Mouse (Mus musculus): ENCODE results near the gene Tnfaip3. TPM values are rescaled to one million over a fixed set of nuclear protein-coding genes. Genes with fewer than 3 reads are reported as not detected.

The Tnfaip3 gene
- polyA plus RNA-seq, 1 experiment from 2014 or later, result 3.3 TPM

- Histone ChIP-seq H3K9ac (no peak overlapping the region), H3K27me3 (no peaks in the 10 kb centered on the region), H3K9me3 (no peaks in the 10 kb centered on the region), H3K4me1 (no peaks in the 10 kb centered on the region), H3K27ac (no peak overlapping the region), H3K4me3 (no peak overlapping the region), H3K36me3 (no peaks in the 10 kb centered on the region), H3K4me2 (replicated peaks) (no peak overlapping the region)
- no peak for ATAC-seq (ENCODE audit: insufficient number of reproducible peaks, insufficient read depth, low FRiP score, low TSS enrichment)
- 89% methylated on average over 2 of the region's 2 CpGs for WGBS
These were observed 24.7 kb upstream of the Tnfaip3 start for GRCm38 (mm10) chr10:19040147-19040546.

GRCm38 (mm10) chr10:19034764-19035163 lies 19.3 kb upstream of the Tnfaip3 start:
- WGBS, result 89% methylated on average over 3 of the region's 3 CpGs
- no peaks in the 10 kb centered on the region for H3K27me3 ChIP-seq
- H3K4me3 ChIP-seq, result no peak overlapping the region
- H3K27ac ChIP-seq, result no peak overlapping the region
- no peak overlapping the region for H3K9ac ChIP-seq
- H3K4me1 ChIP-seq, result no peaks in the 10 kb centered on the region
- no peak overlapping the region for H3K4me2 ChIP-seq (replicated peaks)
- no peaks in the 10 kb centered on the region for H3K36me3 ChIP-seq
- ATAC-seq (ENCODE audit: insufficient number of reproducible peaks, insufficient read depth, low FRiP score, low TSS enrichment), result no peak
- no peaks in the 10 kb centered on the region for H3K9me3 ChIP-seq

- Histone ChIP-seq H3K4me3 (no peak overlapping the region), H3K9me3 (no peaks in the 10 kb centered on the region), H3K4me1 (no peaks in the 10 kb centered on the region), H3K9ac (no peak overlapping the region), H3K27me3 (no peaks in the 10 kb centered on the region), H3K36me3 (no peaks in the 10 kb centered on the region), H3K4me2 (replicated peaks) (no peak overlapping the region), H3K27ac (no peak overlapping the region)
- WGBS, result 93% methylated on average over 1 of the region's 1 CpGs
- no peak for ATAC-seq (ENCODE audit: insufficient number of reproducible peaks, insufficient read depth, low FRiP score, low TSS enrichment)
These were observed 18.2 kb upstream of the Tnfaip3 start for GRCm38 (mm10) chr10:19033696-19034095.

GRCm38 (mm10) chr10:19031875-19032274 lies 16.4 kb upstream of the Tnfaip3 start:
- no peaks in the 10 kb centered on the region for H3K4me1 ChIP-seq
- no peaks in the 10 kb centered on the region for H3K9me3 ChIP-seq
- no peak overlapping the region for H3K4me2 ChIP-seq (replicated peaks)
- H3K27me3 ChIP-seq, result no peaks in the 10 kb centered on the region
- no peaks in the 10 kb centered on the region for H3K36me3 ChIP-seq
- H3K27ac ChIP-seq, result no peak overlapping the region
- no peak overlapping the region for H3K4me3 ChIP-seq
- ATAC-seq (ENCODE audit: insufficient number of reproducible peaks, insufficient read depth, low FRiP score, low TSS enrichment), result no peak
- no peak overlapping the region for H3K9ac ChIP-seq

DNA sequence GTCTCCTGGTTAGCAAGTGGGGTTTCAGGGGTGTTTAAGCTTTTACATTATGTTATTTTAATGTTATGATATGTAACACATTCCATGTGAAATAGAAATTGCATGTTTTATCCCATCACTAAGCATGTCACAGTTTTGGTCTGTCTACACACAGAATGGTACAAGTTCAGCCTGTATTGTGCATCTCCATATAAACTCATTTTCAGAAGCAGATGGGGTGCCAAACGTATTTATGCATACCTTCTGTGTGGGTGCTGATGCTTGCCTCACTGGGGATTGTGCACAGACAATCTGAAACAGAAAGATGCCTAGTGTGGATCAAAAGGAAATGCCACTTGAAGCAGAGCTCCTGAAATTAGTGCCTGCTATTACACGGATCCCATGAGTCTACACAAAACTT lies 15.2 kb upstream of the Tnfaip3 start:
- Histone ChIP-seq H3K4me2 (replicated peaks) (no peak overlapping the region), H3K9ac (no peak overlapping the region), H3K27ac (no peak overlapping the region), H3K4me1 (no peaks in the 10 kb centered on the region), H3K36me3 (no peaks in the 10 kb centered on the region), H3K4me3 (no peak overlapping the region), H3K9me3 (no peaks in the 10 kb centered on the region), H3K27me3 (no peaks in the 10 kb centered on the region)
- WGBS, result 80% methylated on average over 2 of the region's 2 CpGs
- no peak for ATAC-seq (ENCODE audit: insufficient number of reproducible peaks, insufficient read depth, low FRiP score, low TSS enrichment)

GRCm38 (mm10) chr10:19026710-19027109 lies 11.3 kb upstream of the Tnfaip3 start:
- no peaks in the 10 kb centered on the region for H3K27me3 ChIP-seq
- ATAC-seq (ENCODE audit: insufficient number of reproducible peaks, insufficient read depth, low FRiP score, low TSS enrichment), result no peak
- 87% methylated on average over 5 of the region's 5 CpGs for WGBS
- H3K4me3 ChIP-seq, result no peak overlapping the region
- H3K27ac ChIP-seq, result no peak overlapping the region
- no peaks in the 10 kb centered on the region for H3K36me3 ChIP-seq
- H3K4me1 ChIP-seq, result no peaks in the 10 kb centered on the region
- no peak overlapping the region for H3K4me2 ChIP-seq (replicated peaks)
- H3K9ac ChIP-seq, result no peak overlapping the region
- no peaks in the 10 kb centered on the region for H3K9me3 ChIP-seq

DNA sequence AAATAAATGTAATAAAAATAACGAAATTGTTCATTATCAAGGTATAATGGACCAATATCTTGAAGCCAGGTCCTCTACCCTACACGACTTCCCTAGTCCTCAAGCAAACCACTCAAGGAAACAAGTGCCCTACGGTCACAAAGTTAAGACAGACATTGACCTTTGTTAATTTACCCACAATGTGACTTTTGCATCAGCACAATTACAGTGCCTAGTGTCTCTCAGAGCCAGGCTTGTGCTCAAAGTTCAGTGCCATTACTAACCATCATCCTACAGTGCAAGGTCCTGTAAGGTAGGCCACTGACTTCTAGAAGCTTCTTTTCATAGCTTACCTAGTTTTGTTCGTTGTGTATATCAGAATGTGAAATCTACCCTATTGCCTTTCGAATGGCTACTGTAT lies 8.9 kb upstream of the Tnfaip3 start:
- H3K4me2 ChIP-seq (replicated peaks), result no peak overlapping the region
- no peak for ATAC-seq (ENCODE audit: insufficient number of reproducible peaks, insufficient read depth, low FRiP score, low TSS enrichment)
- H3K4me3 ChIP-seq, result no peak overlapping the region
- H3K27me3 ChIP-seq, result no peaks in the 10 kb centered on the region
- no peaks in the 10 kb centered on the region for H3K36me3 ChIP-seq
- H3K9ac ChIP-seq, result no peak overlapping the region
- H3K27ac ChIP-seq, result no peak overlapping the region
- WGBS, result 83% methylated on average over 5 of the region's 5 CpGs
- no peaks in the 10 kb centered on the region for H3K4me1 ChIP-seq
- no peaks in the 10 kb centered on the region for H3K9me3 ChIP-seq

DNA sequence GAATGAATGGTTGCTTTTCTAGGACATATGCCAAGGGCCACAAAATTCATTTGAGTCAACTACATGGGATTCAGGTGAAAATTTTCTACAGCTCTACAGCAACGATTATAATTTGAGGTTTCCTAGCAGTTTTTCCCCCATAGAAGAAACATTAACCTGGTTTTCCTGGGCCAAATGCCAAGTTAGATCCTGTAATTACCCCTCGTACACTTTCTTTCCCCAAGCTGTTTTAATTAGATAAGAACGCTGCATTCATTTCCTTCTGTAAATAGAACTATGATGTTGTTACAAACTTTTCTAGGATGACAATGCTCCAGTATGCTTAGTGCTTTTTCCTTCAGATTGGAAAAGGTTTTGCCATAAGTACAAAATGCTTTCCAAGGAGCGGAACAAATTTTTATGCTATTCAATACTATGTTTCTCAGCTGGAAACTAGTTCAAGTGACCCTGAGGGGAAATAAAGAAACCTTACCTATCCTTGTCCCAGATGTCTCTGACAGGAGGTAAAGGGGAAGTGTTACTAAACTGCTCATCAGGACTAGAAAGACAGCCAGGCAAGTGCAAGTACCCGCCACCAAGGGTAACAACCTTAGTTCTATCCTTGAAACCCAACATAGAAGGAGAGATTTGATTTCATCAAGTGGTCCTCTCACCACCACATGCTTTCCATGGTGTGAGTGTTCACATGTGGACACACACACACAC lies 8.3 kb upstream of the Tnfaip3 start:
- no peaks in the 10 kb centered on the region for H3K9me3 ChIP-seq
- no peak for ATAC-seq (ENCODE audit: insufficient number of reproducible peaks, insufficient read depth, low FRiP score, low TSS enrichment)
- no peak overlapping the region for H3K4me3 ChIP-seq
- H3K36me3 ChIP-seq, result no peaks in the 10 kb centered on the region
- no peak overlapping the region for H3K4me2 ChIP-seq (replicated peaks)
- 55% methylated on average over 5 of the region's 5 CpGs for WGBS
- H3K4me1 ChIP-seq, result no peaks in the 10 kb centered on the region
- H3K27ac ChIP-seq, result no peak overlapping the region
- no peak overlapping the region for H3K9ac ChIP-seq
- H3K27me3 ChIP-seq, result no peaks in the 10 kb centered on the region

- Histone ChIP-seq H3K4me1 (no peaks in the 10 kb centered on the region), H3K9ac (no peak overlapping the region), H3K36me3 (no peaks in the 10 kb centered on the region), H3K27ac (no peak overlapping the region), H3K4me3 (no peak overlapping the region), H3K9me3 (no peaks in the 10 kb centered on the region), H3K27me3 (no peaks in the 10 kb centered on the region), H3K4me2 (replicated peaks) (no peak overlapping the region)
- WGBS, result 84% methylated on average over 1 of the region's 1 CpGs
- ATAC-seq (ENCODE audit: insufficient number of reproducible peaks, insufficient read depth, low FRiP score, low TSS enrichment), result no peak
These were observed 6.8 kb upstream of the Tnfaip3 start for GRCm38 (mm10) chr10:19022272-19022671.

DNA sequence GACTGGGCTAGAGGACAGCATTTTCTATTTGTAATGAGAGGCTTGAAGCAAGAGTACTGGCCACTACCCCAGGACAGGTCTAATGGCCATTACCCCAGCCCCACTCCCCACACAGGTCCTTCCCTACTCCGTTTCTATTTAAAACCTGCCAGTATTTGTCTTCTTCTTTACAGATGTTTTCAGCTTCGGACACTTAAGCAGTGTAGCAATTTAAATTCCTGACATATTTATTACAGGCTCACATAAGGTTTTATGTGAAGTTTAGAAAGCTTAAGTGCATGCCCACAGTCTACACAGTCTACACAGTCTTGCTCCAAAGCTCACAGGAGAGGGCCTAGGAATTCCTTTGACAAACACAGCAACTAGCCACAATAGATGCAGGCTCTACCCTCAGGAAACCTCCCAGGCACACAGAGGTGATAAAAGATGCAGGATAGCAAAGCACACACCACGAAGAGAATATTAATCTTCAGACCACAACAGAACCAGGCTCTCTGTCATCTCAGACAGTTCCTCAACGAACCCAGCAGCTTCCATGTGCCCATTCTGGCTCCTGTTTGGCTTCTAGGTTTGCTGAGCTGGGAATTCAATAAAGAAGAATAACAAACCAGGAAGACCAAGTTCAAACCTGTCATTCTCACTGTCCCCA lies 1.5 kb upstream of the Tnfaip3 start:
- H3K4me3 ChIP-seq, result no peak overlapping the region
- no peaks in the 10 kb centered on the region for H3K36me3 ChIP-seq
- peaks cover 3% of the 10 kb centered on the region; the same call in 1 of the 2 replicates for H3K4me1 ChIP-seq
- 61% methylated on average over 4 of the region's 4 CpGs for WGBS
- no peak overlapping the region for H3K9ac ChIP-seq
- no peak overlapping the region for H3K27ac ChIP-seq
- ATAC-seq (ENCODE audit: insufficient number of reproducible peaks, insufficient read depth, low FRiP score, low TSS enrichment), result no peak
- no peaks in the 10 kb centered on the region for H3K27me3 ChIP-seq
- no peaks in the 10 kb centered on the region for H3K9me3 ChIP-seq
- no peak overlapping the region for H3K4me2 ChIP-seq (replicated peaks)

- peak overlapping the region; percentile 83 for H3K4me2 ChIP-seq (replicated peaks)
- no peaks in the 10 kb centered on the region for H3K27me3 ChIP-seq
- H3K4me3 ChIP-seq, result peak overlapping the region; percentile 75
- H3K9ac ChIP-seq, result peak overlapping the region; percentile 65
- H3K27ac ChIP-seq, result peak overlapping the region; percentile 78
- H3K36me3 ChIP-seq, result no peaks in the 10 kb centered on the region
- ATAC-seq (ENCODE audit: insufficient number of reproducible peaks, insufficient read depth, low FRiP score, low TSS enrichment), result peak; percentile 2
- H3K9me3 ChIP-seq, result no peaks in the 10 kb centered on the region
- H3K4me1 ChIP-seq, result peaks cover 3% of the 10 kb centered on the region; the same call in 1 of the 2 replicates
- under 1% methylated on average over 43 of the region's 43 CpGs for WGBS
These were observed 838 bp downstream of the Tnfaip3 start for GRCm38 (mm10) chr10:19014381-19015256.

- no peak overlapping the region for H3K9ac ChIP-seq
- WGBS, result 92% methylated on average over 3 of the region's 3 CpGs
These were observed 2.1 kb downstream of the Tnfaip3 start for GRCm38 (mm10) chr10:19013351-19013750.

More at GRCm38 (mm10) chr10:19013351-19013750, 2.1 kb downstream of the Tnfaip3 start:
- Histone ChIP-seq H3K27me3 (no peaks in the 10 kb centered on the region), H3K9me3 (no peaks in the 10 kb centered on the region), H3K36me3 (no peaks in the 10 kb centered on the region), H3K4me2 (replicated peaks) (no peak overlapping the region), H3K27ac (no peak overlapping the region), H3K4me1 (peaks cover 3% of the 10 kb centered on the region; the same call in 1 of the 2 replicates), H3K4me3 (no peak overlapping the region)
- no peak for ATAC-seq (ENCODE audit: insufficient number of reproducible peaks, insufficient read depth, low FRiP score, low TSS enrichment)

Measured in embryonic facial prominence, embryonic 12.5 days (tissue).